Mouse (Mus musculus) bone marrow, adult 2 months (tissue): ENCODE measurements around the gene Gpr21. TPM values are rescaled to one million over a fixed set of nuclear protein-coding genes. Genes with fewer than 3 reads are reported as not detected.

Experiments used
- H3K27ac ChIP-seq: fragments of 200-500 bp; 2 replicates; pipeline ENCODE4 v1.5.1; 2012; ENCODE audit warnings: low read depth, mild to moderate bottlenecking, control low read depth, inconsistent platforms, low read length; ENCODE audit not compliant: control insufficient read depth, poor library complexity, insufficient read depth
- H3K4me1 ChIP-seq: fragments of 200-500 bp; 2 replicates; pipeline ENCODE4 v1.6.1; 2011; ENCODE audit warnings: low read length; ENCODE audit not compliant: control insufficient read depth, insufficient read depth
- H3K4me3 ChIP-seq: fragments of 200-500 bp; replicated peaks from 2 replicates; pipeline ENCODE3; 2011; ENCODE audit warnings: mild to moderate bottlenecking, low read depth, low read length, control low read depth; ENCODE audit not compliant: control insufficient read depth
- CTCF ChIP-seq: fragments of 200-500 bp; IDR thresholded peaks from 2 replicates; pipeline ENCODE4 v1.5.1; 2011; ENCODE audit warnings: low read length, control low read depth; ENCODE audit not compliant: control insufficient read depth, insufficient read depth
- POLR2A ChIP-seq: fragments of 200-500 bp; IDR thresholded peaks from 2 replicates; pipeline ENCODE4 v1.6.1; 2011; ENCODE audit warnings: low read depth, mild to moderate bottlenecking, control low read depth, low read length, borderline replicate concordance; ENCODE audit not compliant: control insufficient read depth
- WGBS: fragments of 180-500 bp; shearing (Covaris S2); methylation state at CpG from one replicate; pipeline ENCODE4 v1.1.7; 2018; 5-methylcytosine and 5-hydroxymethylcytosine counted together
- polyA plus RNA-seq: library from polyadenylated mRNA; stranded (reverse); fragments of >200 nt; gene quantifications from 2 replicates; pipeline ENCODE4 v1.2.4, GENCODE M21; 2011; ENCODE audit warnings: low replicate concordance; ENCODE audit not compliant: missing spikeins, insufficient read depth, insufficient read length

Gpr21 gene
- polyA plus RNA-seq, 1 experiment: not detected

DNA sequence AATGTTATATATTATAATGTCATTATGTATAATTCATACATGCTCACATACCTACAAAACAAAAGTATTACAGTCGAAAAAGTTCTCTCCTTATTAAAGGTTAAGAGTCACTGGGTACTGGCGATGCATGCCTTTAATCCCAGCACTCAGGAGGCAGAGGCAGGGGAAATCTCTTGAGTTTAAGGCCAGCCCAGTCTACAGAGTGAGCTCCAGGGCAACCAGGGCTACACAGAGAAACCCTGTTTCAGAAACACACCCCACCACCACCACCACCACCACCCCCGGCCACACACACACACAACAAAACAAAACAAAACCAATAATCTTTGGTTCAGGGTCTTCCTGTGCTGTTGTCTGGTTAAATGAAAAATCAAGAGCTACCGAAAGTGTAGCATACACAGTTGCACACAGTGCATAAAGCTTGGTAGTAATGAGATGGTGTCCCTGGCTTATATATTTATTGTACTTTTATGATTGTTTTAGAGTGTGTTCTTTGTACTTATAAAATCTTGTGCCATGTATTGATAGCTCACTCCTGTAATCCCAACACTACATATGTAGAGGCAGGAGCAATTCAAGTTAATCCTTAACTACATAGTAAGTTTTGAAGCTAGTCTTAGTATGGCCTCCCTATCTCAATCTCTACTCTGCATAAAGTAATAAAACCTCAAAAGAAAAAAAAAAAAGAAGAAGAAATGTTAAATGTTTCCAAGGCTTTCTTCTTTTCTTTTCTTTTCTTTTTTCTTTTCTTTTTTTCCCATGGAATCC is 4.8 kb upstream of the Gpr21 start:
- no peaks in the 10 kb centered on the region for H3K4me1 ChIP-seq
- WGBS: 90% methylated on average over 4 of the region's 4 CpGs
- H3K27ac ChIP-seq: no peak overlapping the region
- no peak overlapping the region for H3K4me3 ChIP-seq
- no peak for TF ChIP-seq CTCF
- no peak for TF ChIP-seq POLR2A

DNA sequence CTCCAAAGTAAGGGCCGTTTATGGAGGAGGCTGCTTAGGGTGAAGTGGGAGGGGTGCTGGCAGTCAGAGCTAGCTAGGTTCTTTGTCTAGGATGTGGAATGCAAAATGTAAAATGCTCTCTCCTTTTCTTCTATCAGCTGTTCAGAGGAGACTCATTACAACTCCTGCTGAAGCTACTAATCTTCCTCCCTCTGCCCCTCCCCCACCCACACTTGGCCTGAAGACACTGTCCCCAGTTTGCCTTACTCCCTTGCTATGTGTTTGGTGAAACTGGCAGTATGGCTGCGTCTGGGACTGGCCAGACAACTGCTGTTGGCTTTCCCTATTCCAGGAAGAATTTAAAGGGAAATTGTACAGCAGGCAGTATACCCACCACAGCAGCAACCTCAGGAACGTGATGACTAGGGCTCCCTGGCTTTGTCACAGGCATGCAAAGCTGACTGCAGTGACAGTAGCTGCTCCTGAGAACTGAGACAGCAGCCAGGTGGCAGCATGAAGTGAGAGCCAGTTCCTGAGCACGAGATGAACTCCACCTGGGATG is 860 bp downstream of the Gpr21 start:
- Histone ChIP-seq H3K4me1 (no peaks in the 10 kb centered on the region), H3K4me3 (no peak overlapping the region), H3K27ac (no peak overlapping the region)
- 77% methylated on average over 4 of the region's 4 CpGs for WGBS
- no peak for TF ChIP-seq CTCF
- no peak for TF ChIP-seq POLR2A

DNA sequence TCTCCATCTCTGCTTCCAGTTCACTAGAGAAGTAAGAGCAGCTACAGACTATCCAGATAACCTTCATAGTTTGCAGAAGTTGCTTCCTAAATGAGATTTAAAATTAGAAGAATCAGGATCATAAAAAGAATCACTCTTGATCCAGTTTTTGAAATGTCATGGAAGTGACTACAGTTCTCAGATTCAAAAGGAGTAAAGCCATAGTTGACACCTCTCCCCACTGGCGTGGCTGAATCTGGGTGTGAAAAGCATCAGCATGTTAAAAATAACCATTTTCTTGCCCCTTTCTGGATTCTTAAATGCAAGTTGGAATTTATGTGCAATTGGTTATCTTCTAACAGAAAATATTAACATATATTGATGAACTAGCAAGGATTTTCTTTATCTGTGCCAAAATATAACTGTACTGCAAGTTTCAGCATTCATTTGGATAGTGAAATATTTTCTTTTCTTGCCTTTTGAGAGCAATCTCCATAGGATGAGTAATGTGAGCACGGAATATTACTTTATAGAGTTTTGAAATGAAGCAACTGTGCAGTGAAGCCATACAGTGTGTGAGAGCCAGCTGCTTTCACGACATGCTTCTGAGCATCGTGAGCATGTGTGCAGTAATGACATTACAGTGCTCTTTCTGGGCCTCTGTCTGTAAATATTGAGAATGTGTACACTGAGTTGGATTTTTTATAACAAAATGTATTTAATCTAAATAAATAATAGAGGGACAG is 2.6 kb downstream of the Gpr21 start:
- TF ChIP-seq CTCF: no peak
- TF ChIP-seq POLR2A: no peak
- 87% methylated on average over 4 of the region's 4 CpGs for WGBS
- Histone ChIP-seq H3K4me1 (no peaks in the 10 kb centered on the region), H3K4me3 (no peak overlapping the region), H3K27ac (no peak overlapping the region)

- WGBS: 90% methylated on average over 1 of the region's 1 CpGs
- no peak overlapping the region for H3K27ac ChIP-seq
- H3K4me1 ChIP-seq: no peaks in the 10 kb centered on the region
- H3K4me3 ChIP-seq: no peak overlapping the region
- TF ChIP-seq CTCF: no peak
- no peak for TF ChIP-seq POLR2A
These were observed 3.1 kb downstream of the Gpr21 start for GRCm38 (mm10) chr2:37519286-37519640.

- TF ChIP-seq CTCF (no peak), POLR2A (no peak)
- H3K4me1 ChIP-seq: no peaks in the 10 kb centered on the region
- H3K4me3 ChIP-seq: no peak overlapping the region
These were observed 11.5 kb downstream of the Gpr21 start for GRCm38 (mm10) chr2:37527587-37527986.

GRCm38 (mm10) chr2:37529397-37529796 is 13.3 kb downstream of the Gpr21 start:
- no peak overlapping the region for H3K4me3 ChIP-seq
- no peak overlapping the region for H3K27ac ChIP-seq
- TF ChIP-seq CTCF: no peak
- no peak for TF ChIP-seq POLR2A
- no peaks in the 10 kb centered on the region for H3K4me1 ChIP-seq
- 90% methylated on average over 2 of the region's 2 CpGs for WGBS

More at GRCm38 (mm10) chr2:37527587-37527986, 11.5 kb downstream of the Gpr21 start:
- H3K27ac ChIP-seq: no peak overlapping the region

DNA sequence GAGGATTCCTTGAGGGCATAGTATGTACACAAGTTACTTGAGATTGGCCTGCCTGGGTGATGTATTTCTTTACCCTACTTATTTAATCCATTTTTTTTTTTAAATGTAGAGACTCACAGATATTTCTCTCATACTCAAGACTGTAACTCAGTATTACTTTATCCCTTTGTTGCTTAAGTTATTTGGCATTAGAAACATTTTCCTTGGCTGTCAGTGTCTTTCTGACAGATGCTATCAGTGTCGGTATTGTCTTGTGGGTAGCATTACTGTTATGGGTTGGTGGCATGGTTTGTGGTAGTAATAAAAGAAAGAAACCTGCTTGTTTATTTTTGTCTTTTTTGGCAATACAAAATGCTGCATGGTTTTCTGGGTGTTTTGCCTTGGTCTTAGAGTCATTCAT is 14.6 kb downstream of the Gpr21 start:
- Histone ChIP-seq H3K4me3 (no peak overlapping the region), H3K27ac (no peak overlapping the region), H3K4me1 (no peaks in the 10 kb centered on the region)
- 88% methylated on average over 1 of the region's 1 CpGs for WGBS
- no peak for TF ChIP-seq CTCF
- TF ChIP-seq POLR2A: no peak

- TF ChIP-seq CTCF: no peak
- no peak for TF ChIP-seq POLR2A
- H3K4me1 ChIP-seq: no peaks in the 10 kb centered on the region
- no peak overlapping the region for H3K27ac ChIP-seq
- WGBS: 68% methylated on average over 3 of the region's 3 CpGs
- H3K4me3 ChIP-seq: no peak overlapping the region
These were observed 15.5 kb downstream of the Gpr21 start for GRCm38 (mm10) chr2:37531639-37532038.
